Mouse (Mus musculus) forebrain, embryonic 14.5 days (tissue): ENCODE data around the gene Gm45234. TPM values are rescaled to one million over a fixed set of nuclear protein-coding genes. Genes with fewer than 3 reads are reported as not detected.
"Not testable (repeated sequence)": the region's sequence is repeated elsewhere in the genome, so short reads cannot be mapped to it uniquely, and the experiment has no call there.

Source experiments
- ATAC-seq: fragments of 200-750 bp; cut with Nextera tagmentation; 2 replicates; pipeline ENCODE4 v1.8.0; 2017; ENCODE audit warnings: mild to moderate bottlenecking, moderate library complexity
- DNase-seq: peaks from one replicate; pipeline ENCODE4 v3.0.0-alpha.2; 2015; ENCODE audit warnings: low spot score
- H3K27ac ChIP-seq: fragments of 300-500 bp; sonication (generic); 2 replicates; pipeline ENCODE4 v1.5.1; 2014; ENCODE audit warnings: low read depth, mild to moderate bottlenecking, control low read depth, low read length, moderate library complexity
- H3K27me3 ChIP-seq: fragments of 300-500 bp; sonication (generic); replicated peaks from 2 replicates; pipeline ENCODE4 v1.6.1; 2014; ENCODE audit warnings: low read length, control low read depth, mixed read lengths; ENCODE audit not compliant: control insufficient read depth, insufficient read depth
- H3K36me3 ChIP-seq: fragments of 300-500 bp; sonication (generic); 2 replicates; pipeline ENCODE4 v1.6.1; 2014; ENCODE audit warnings: low read length, control low read depth; ENCODE audit not compliant: control insufficient read depth, insufficient read depth
- H3K4me1 ChIP-seq: fragments of 300-500 bp; sonication (generic); 2 replicates; pipeline ENCODE4 v1.6.1; 2014; ENCODE audit warnings: antibody characterized with exemption, low read length, control low read depth; ENCODE audit not compliant: control insufficient read depth, insufficient read depth
- H3K4me2 ChIP-seq: fragments of 300-500 bp; sonication (generic); 2 replicates; pipeline ENCODE4 v1.6.1; 2014; ENCODE audit warnings: mild to moderate bottlenecking, control low read depth, low read length
- H3K4me3 ChIP-seq: fragments of 300-500 bp; sonication (generic); 2 replicates; pipeline ENCODE4 v1.5.1; 2014; ENCODE audit warnings: low read depth, low read length, control low read depth
- H3K9ac ChIP-seq: fragments of 300-500 bp; sonication (generic); 2 replicates; pipeline ENCODE4 v1.6.1; 2014; ENCODE audit warnings: mild to moderate bottlenecking, low read length, control low read depth, moderate library complexity
- H3K9me3 ChIP-seq: fragments of 300-500 bp; sonication (generic); replicated peaks from 2 replicates; pipeline ENCODE4 v1.6.1; 2016; ENCODE audit warnings: low read length, control low read depth, mixed read lengths; ENCODE audit not compliant: control insufficient read depth
- WGBS: fragments of 180-500 bp; shearing (Covaris S2); extraction: QIAGEN DNeasy Blood & Tissue Kit; methylation state at CpG from one replicate; pipeline ENCODE4 v1.1.7; 2014; 5-methylcytosine and 5-hydroxymethylcytosine counted together
- polyA plus RNA-seq: library from polyadenylated mRNA; unstranded; fragments of >200 nt; fragmentation: Nextera tagmentation; extraction: Ambion mirVana; gene quantifications from 2 replicates; pipeline ENCODE4 v1.2.1, GENCODE M21; 2014

The Gm45234 gene
- not detected in 2 replicates for polyA plus RNA-seq

GRCm38 (mm10) chr6:124755831-124756595 is at the start of gene Gm45234, which contains the start of gene Atn1:
Gene Gm45234 (minus strand): TSS chr6:124756021.
Gene Atn1 (minus strand): TSS chr6:124756524.
- Histone ChIP-seq H3K9ac (peak within 1 kb of the TSS; percentile 96), H3K4me3 (peak within 1 kb of the TSS; percentile 81), H3K4me1 (peaks cover 39% of the 10 kb centered on the region), H3K9me3 (no peaks in the 10 kb centered on the region), H3K27me3 (no peaks in the 10 kb centered on the region), H3K36me3 (peaks cover 5% of the 10 kb centered on the region; the same call in 1 of the 2 replicates), H3K4me2 (peak within 1 kb of the TSS; percentile 65), H3K27ac (peak within 1 kb of the TSS; percentile 97)
- DNase-seq (peak; percentile 79), ATAC-seq (peak; percentile 65)
- WGBS: under 1% methylated on average over 42 of the region's 100 CpGs

GRCm38 (mm10) chr6:124804341-124804740 is 48.5 kb upstream of the Gm45234 start:
- no peak overlapping the region for H3K4me2 ChIP-seq
- no peak overlapping the region for H3K27ac ChIP-seq
- no peaks in the 10 kb centered on the region for H3K9me3 ChIP-seq
- no peaks in the 10 kb centered on the region for H3K27me3 ChIP-seq
- H3K4me1 ChIP-seq: peaks cover 8% of the 10 kb centered on the region
- no peak overlapping the region for H3K4me3 ChIP-seq
- no peak overlapping the region for H3K9ac ChIP-seq
- 87% methylated on average over 3 of the region's 3 CpGs for WGBS
- DNase-seq: no peak
- H3K36me3 ChIP-seq: no peaks in the 10 kb centered on the region
- ATAC-seq: no peak

GRCm38 (mm10) chr6:124803691-124804090 is 47.9 kb upstream of the Gm45234 start:
- DNase-seq, H3K9ac ChIP-seq, ATAC-seq, H3K9me3 ChIP-seq, H3K27ac ChIP-seq, H3K36me3 ChIP-seq, H3K27me3 ChIP-seq, H3K4me2 ChIP-seq, H3K4me1 ChIP-seq, H3K4me3 ChIP-seq: not testable (repeated sequence)
- 95% methylated on average over 4 of the region's 4 CpGs for WGBS

GRCm38 (mm10) chr6:124803061-124803460 is 47.2 kb upstream of the Gm45234 start:
- no peak for ATAC-seq
- DNase-seq: no peak
- no peak overlapping the region for H3K9ac ChIP-seq
- H3K4me1 ChIP-seq: peaks cover 3% of the 10 kb centered on the region; the same call in 1 of the 2 replicates
- 79% methylated on average over 3 of the region's 3 CpGs for WGBS
- H3K9me3 ChIP-seq: no peaks in the 10 kb centered on the region
- H3K4me3 ChIP-seq: no peak overlapping the region
- no peak overlapping the region for H3K4me2 ChIP-seq
- H3K27ac ChIP-seq: no peak overlapping the region
- no peaks in the 10 kb centered on the region for H3K36me3 ChIP-seq
- H3K27me3 ChIP-seq: no peaks in the 10 kb centered on the region

- not testable (repeated sequence) for H3K4me3 ChIP-seq, H3K4me1 ChIP-seq, H3K27me3 ChIP-seq, DNase-seq, H3K9me3 ChIP-seq, ATAC-seq, H3K9ac ChIP-seq, H3K27ac ChIP-seq, H3K36me3 ChIP-seq, H3K4me2 ChIP-seq
- 20% methylated on average over 5 of the region's 9 CpGs for WGBS
Observed at GRCm38 (mm10) chr6:124802400-124802799, 46.6 kb upstream of the Gm45234 start.

- Histone ChIP-seq H3K27me3 (no peaks in the 10 kb centered on the region), H3K27ac (no peak overlapping the region), H3K9ac (no peak overlapping the region), H3K4me2 (no peak overlapping the region), H3K36me3 (no peaks in the 10 kb centered on the region), H3K9me3 (no peaks in the 10 kb centered on the region), H3K4me3 (no peak overlapping the region), H3K4me1 (no peaks in the 10 kb centered on the region)
- ATAC-seq (no peak), DNase-seq (no peak)
- 92% methylated on average over 2 of the region's 2 CpGs for WGBS
Observed at GRCm38 (mm10) chr6:124796200-124796599, 40.4 kb upstream of the Gm45234 start.

GRCm38 (mm10) chr6:124795781-124796180 is 40.0 kb upstream of the Gm45234 start:
- Histone ChIP-seq H3K9ac (no peak overlapping the region), H3K9me3 (no peaks in the 10 kb centered on the region), H3K27me3 (no peaks in the 10 kb centered on the region), H3K4me2 (no peak overlapping the region), H3K4me1 (no peaks in the 10 kb centered on the region), H3K4me3 (no peak overlapping the region), H3K36me3 (no peaks in the 10 kb centered on the region), H3K27ac (no peak overlapping the region)
- DNase-seq (no peak), ATAC-seq (no peak)
- 48% methylated on average over 4 of the region's 4 CpGs for WGBS

GRCm38 (mm10) chr6:124791911-124792310 is 36.1 kb upstream of the Gm45234 start:
- ATAC-seq: no peak
- WGBS: 87% methylated on average over 3 of the region's 3 CpGs
- Histone ChIP-seq H3K27me3 (no peaks in the 10 kb centered on the region), H3K4me1 (no peaks in the 10 kb centered on the region), H3K4me3 (no peak overlapping the region), H3K9me3 (no peaks in the 10 kb centered on the region), H3K36me3 (no peaks in the 10 kb centered on the region), H3K4me2 (no peak overlapping the region), H3K9ac (no peak overlapping the region), H3K27ac (no peak overlapping the region)
- DNase-seq: no peak

GRCm38 (mm10) chr6:124790121-124790520 is 34.3 kb upstream of the Gm45234 start:
- H3K36me3 ChIP-seq: no peaks in the 10 kb centered on the region
- no peak overlapping the region for H3K27ac ChIP-seq
- H3K4me3 ChIP-seq: no peak overlapping the region
- no peaks in the 10 kb centered on the region for H3K9me3 ChIP-seq
- no peak for DNase-seq
- WGBS: 79% methylated on average over 4 of the region's 4 CpGs
- H3K4me1 ChIP-seq: no peaks in the 10 kb centered on the region
- no peak overlapping the region for H3K4me2 ChIP-seq
- no peak overlapping the region for H3K9ac ChIP-seq
- ATAC-seq: no peak
- H3K27me3 ChIP-seq: no peaks in the 10 kb centered on the region
